Mouse (Mus musculus) cerebellum, adult 2 months (tissue): ENCODE measurements around the gene a.

Source experiments
- CTCF ChIP-seq: fragments of 200-500 bp; IDR thresholded peaks from 2 replicates; pipeline ENCODE4 v1.5.1; 2011; ENCODE audit warnings: low read depth, mild to moderate bottlenecking, control low read depth, low read length, moderate library complexity, borderline replicate concordance; ENCODE audit not compliant: insufficient read depth
- POLR2A ChIP-seq: fragments of 200-500 bp; IDR thresholded peaks from 2 replicates; pipeline ENCODE4 v1.6.1; 2011; ENCODE audit warnings: low read length, control low read depth, borderline replicate concordance; ENCODE audit not compliant: insufficient read depth

DNA sequence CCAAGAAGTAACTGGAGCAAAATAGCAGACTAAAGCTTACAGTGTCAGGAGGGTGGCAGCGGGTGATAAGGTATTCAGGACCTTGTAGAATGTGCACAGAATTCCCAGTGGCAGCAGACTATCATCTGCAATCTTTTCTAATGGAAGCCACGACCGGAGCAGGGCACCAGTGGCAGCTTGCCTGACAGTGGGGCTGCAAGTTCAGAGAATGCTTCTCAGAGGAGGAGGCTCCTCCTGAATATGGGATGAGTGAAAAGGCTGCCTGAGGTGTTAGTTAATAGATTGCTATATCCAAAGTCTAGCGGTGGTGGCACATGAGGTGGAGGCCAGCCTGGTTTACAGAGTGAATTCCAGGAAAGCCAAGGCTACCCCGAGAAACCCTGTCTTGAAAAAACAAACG lies 1.8 kb upstream of the a start:
- no peak for TF ChIP-seq CTCF
- no peak for TF ChIP-seq POLR2A
